Mouse (Mus musculus): ENCODE measurements around the gene Mrps30.

GRCm38 (mm10) chr13:118350257-118350656 is 36.8 kb downstream of the Mrps30 start:
- TF ChIP-seq GATA1 (IDR thresholded peaks at IDR 0.05; ENCODE audit: borderline replicate concordance, low read length): no peak
- no peak for TF ChIP-seq FLI1 (IDR thresholded peaks at IDR 0.05; ENCODE audit: low read length)
